Mouse (Mus musculus) kidney, embryonic 14.5 days (tissue): ENCODE measurements around the gene Syt13. TPM values are rescaled to one million over a fixed set of nuclear protein-coding genes. Genes with fewer than 3 reads are reported as not detected.

Source experiments
- ATAC-seq: fragments of 200-750 bp; cut with Nextera tagmentation; 2 replicates; pipeline ENCODE4 v1.8.0; 2017; ENCODE audit warnings: moderate number of reproducible peaks, mild to moderate bottlenecking, moderate TSS enrichment, moderate library complexity; ENCODE audit not compliant: low FRiP score, low TSS enrichment
- H3K27ac ChIP-seq: fragments of 300-500 bp; sonication (generic); 2 replicates; pipeline ENCODE4 v1.5.1; 2014; ENCODE audit warnings: low read depth, mild to moderate bottlenecking, low read length, moderate library complexity, mixed read lengths
- H3K27me3 ChIP-seq: fragments of 300-500 bp; sonication (generic); 2 replicates; pipeline ENCODE4 v1.6.1; 2014; ENCODE audit warnings: mild to moderate bottlenecking, low read length; ENCODE audit not compliant: control insufficient read depth, insufficient read depth
- H3K36me3 ChIP-seq: fragments of 300-500 bp; sonication (generic); 2 replicates; pipeline ENCODE4 v1.6.1; 2014; ENCODE audit warnings: low read length, mixed read lengths; ENCODE audit not compliant: control insufficient read depth, insufficient read depth
- H3K4me1 ChIP-seq: fragments of 300-500 bp; sonication (generic); 2 replicates; pipeline ENCODE4 v1.6.1; 2014; ENCODE audit warnings: low read length, mixed read lengths; ENCODE audit not compliant: control insufficient read depth, insufficient read depth
- H3K4me2 ChIP-seq: fragments of 300-500 bp; sonication (generic); replicated peaks from 2 replicates; pipeline ENCODE4 v1.6.1; 2014; ENCODE audit warnings: low read depth, mild to moderate bottlenecking, low read length
- H3K4me3 ChIP-seq: fragments of 300-500 bp; sonication (generic); 2 replicates; pipeline ENCODE4 v1.5.1; 2014; ENCODE audit warnings: mild to moderate bottlenecking, low read length
- H3K9ac ChIP-seq: fragments of 300-500 bp; sonication (generic); 2 replicates; pipeline ENCODE4 v1.6.1; 2014; ENCODE audit warnings: low read depth, mild to moderate bottlenecking, low read length, moderate library complexity
- H3K9me3 ChIP-seq: fragments of 300-500 bp; sonication (generic); 2 replicates; pipeline ENCODE4 v1.6.1; 2016; ENCODE audit warnings: low read length; ENCODE audit not compliant: control insufficient read depth
- WGBS: fragments of 180-500 bp; shearing (Covaris S2); extraction: QIAGEN DNeasy Blood & Tissue Kit; methylation state at CpG from one replicate; pipeline ENCODE4 v1.1.7; 2014; 5-methylcytosine and 5-hydroxymethylcytosine counted together
- polyA plus RNA-seq: library from polyadenylated mRNA; unstranded; fragments of >200 nt; fragmentation: Nextera tagmentation; extraction: Ambion mirVana; gene quantifications from 2 replicates; pipeline ENCODE4 v1.2.1, GENCODE M21; 2014

Syt13 gene
- polyA plus RNA-seq, 1 experiment from 2014 or later = 4.6 TPM

GRCm38 (mm10) chr2:92966257-92966656 is 51.4 kb downstream of the Syt13 start:
- H3K9ac ChIP-seq = no peak overlapping the region
- 62% methylated on average over 8 of the region's 8 CpGs for WGBS

GRCm38 (mm10) chr2:92967032-92967838 is 52.3 kb downstream of the Syt13 start:
- peak; percentile 49; the same call in 1 of the 2 replicates for ATAC-seq
- H3K27ac ChIP-seq = peak overlapping the region; percentile 73
- H3K27me3 ChIP-seq = no peaks in the 10 kb centered on the region
- H3K4me1 ChIP-seq = peaks cover 20% of the 10 kb centered on the region
- no peak overlapping the region for H3K4me3 ChIP-seq
- H3K36me3 ChIP-seq = peaks cover 14% of the 10 kb centered on the region; the same call in 1 of the 2 replicates
- WGBS = 22% methylated on average over 10 of the region's 10 CpGs
- H3K9me3 ChIP-seq = no peaks in the 10 kb centered on the region
- no peak overlapping the region for H3K9ac ChIP-seq
- H3K4me2 ChIP-seq = no peak overlapping the region; the same call in 1 of the 2 replicates

More at GRCm38 (mm10) chr2:92966257-92966656, 51.4 kb downstream of the Syt13 start:
- Histone ChIP-seq H3K4me3 (no peak overlapping the region), H3K36me3 (peaks cover 5% of the 10 kb centered on the region; the same call in 1 of the 2 replicates), H3K4me1 (peaks cover 20% of the 10 kb centered on the region), H3K27ac (no peak overlapping the region), H3K9me3 (no peaks in the 10 kb centered on the region), H3K27me3 (no peaks in the 10 kb centered on the region), H3K4me2 (no peak overlapping the region)
- ATAC-seq = 0 out of 2 replicates have a peak, but pooled peaks have one; percentile 34

- ATAC-seq = no peak
- H3K27ac ChIP-seq = peak overlapping the region; percentile 73; the same call in 1 of the 2 replicates
Measured at GRCm38 (mm10) chr2:92967839-92968166, 52.9 kb downstream of the Syt13 start.

GRCm38 (mm10) chr2:92971069-92971468 is 56.2 kb downstream of the Syt13 start:
- Histone ChIP-seq H3K27ac (no peak overlapping the region), H3K4me2 (no peak overlapping the region), H3K27me3 (no peaks in the 10 kb centered on the region), H3K4me1 (peaks cover 20% of the 10 kb centered on the region), H3K9ac (no peak overlapping the region), H3K4me3 (no peak overlapping the region), H3K9me3 (no peaks in the 10 kb centered on the region), H3K36me3 (peaks cover 48% of the 10 kb centered on the region)
- no peak for ATAC-seq
- 85% methylated on average over 9 of the region's 9 CpGs for WGBS

More at GRCm38 (mm10) chr2:92967839-92968166, 52.9 kb downstream of the Syt13 start:
- no peak overlapping the region for H3K4me3 ChIP-seq
- H3K4me1 ChIP-seq = peaks cover 20% of the 10 kb centered on the region
- no peak overlapping the region for H3K9ac ChIP-seq
- no peak overlapping the region; the same call in 1 of the 2 replicates for H3K4me2 ChIP-seq
- 35% methylated on average over 4 of the region's 4 CpGs for WGBS
- peaks cover 19% of the 10 kb centered on the region for H3K36me3 ChIP-seq
- H3K27me3 ChIP-seq = no peaks in the 10 kb centered on the region
- no peaks in the 10 kb centered on the region for H3K9me3 ChIP-seq

GRCm38 (mm10) chr2:92971536-92971935 is 56.6 kb downstream of the Syt13 start:
- Histone ChIP-seq H3K4me2 (no peak overlapping the region), H3K4me3 (no peak overlapping the region), H3K27ac (no peak overlapping the region), H3K9me3 (no peaks in the 10 kb centered on the region), H3K36me3 (peaks cover 49% of the 10 kb centered on the region), H3K4me1 (peaks cover 17% of the 10 kb centered on the region), H3K27me3 (no peaks in the 10 kb centered on the region), H3K9ac (no peak overlapping the region)
- ATAC-seq = no peak
- WGBS = 93% methylated on average over 6 of the region's 8 CpGs

GRCm38 (mm10) chr2:92972071-92972470 is 57.2 kb downstream of the Syt13 start:
- Histone ChIP-seq H3K9me3 (no peaks in the 10 kb centered on the region), H3K27me3 (no peaks in the 10 kb centered on the region), H3K9ac (no peak overlapping the region), H3K4me3 (no peak overlapping the region), H3K4me2 (no peak overlapping the region), H3K27ac (no peak overlapping the region), H3K36me3 (peaks cover 53% of the 10 kb centered on the region), H3K4me1 (peaks cover 12% of the 10 kb centered on the region)
- 92% methylated on average over 17 of the region's 17 CpGs for WGBS
- no peak for ATAC-seq

GRCm38 (mm10) chr2:92973646-92974045 is 58.7 kb downstream of the Syt13 start:
- Histone ChIP-seq H3K4me2 (no peak overlapping the region), H3K9ac (no peak overlapping the region), H3K27ac (no peak overlapping the region), H3K4me1 (no peaks in the 10 kb centered on the region), H3K9me3 (no peaks in the 10 kb centered on the region), H3K36me3 (peaks cover 59% of the 10 kb centered on the region), H3K27me3 (no peaks in the 10 kb centered on the region), H3K4me3 (no peak overlapping the region)
- WGBS = 95% methylated on average over 20 of the region's 20 CpGs
- no peak for ATAC-seq

- no peak overlapping the region for H3K9ac ChIP-seq
- H3K4me1 ChIP-seq = no peaks in the 10 kb centered on the region
- H3K4me2 ChIP-seq = no peak overlapping the region
- H3K9me3 ChIP-seq = no peaks in the 10 kb centered on the region
- peaks cover 68% of the 10 kb centered on the region for H3K36me3 ChIP-seq
- WGBS = 81% methylated on average over 14 of the region's 14 CpGs
- H3K4me3 ChIP-seq = no peak overlapping the region
- H3K27me3 ChIP-seq = no peaks in the 10 kb centered on the region
- H3K27ac ChIP-seq = no peak overlapping the region
- ATAC-seq = no peak
Measured at GRCm38 (mm10) chr2:92975031-92975790, 60.3 kb downstream of the Syt13 start.

- Histone ChIP-seq H3K4me2 (no peak overlapping the region), H3K36me3 (peaks cover 40% of the 10 kb centered on the region), H3K9ac (no peak overlapping the region), H3K9me3 (no peaks in the 10 kb centered on the region), H3K4me1 (no peaks in the 10 kb centered on the region), H3K27me3 (no peaks in the 10 kb centered on the region), H3K27ac (no peak overlapping the region), H3K4me3 (no peak overlapping the region)
- WGBS = 91% methylated on average over 10 of the region's 10 CpGs
- no peak for ATAC-seq
Measured at GRCm38 (mm10) chr2:92980165-92980564, 65.3 kb downstream of the Syt13 start.
